Mouse (Mus musculus): ENCODE results near the gene C1qtnf9.

- TF ChIP-seq CTCF (IDR thresholded peaks at IDR 0.05; ENCODE audit: control insufficient read depth, insufficient read depth, insufficient read length): no peak
- no peak for TF ChIP-seq MAX (IDR thresholded peaks at IDR 0.05)
- no peak for TF ChIP-seq CEBPB (IDR thresholded peaks at IDR 0.05; ENCODE audit: low read depth)
- no peak for TF ChIP-seq MYOD1 (IDR thresholded peaks at IDR 0.05; ENCODE audit: control insufficient read depth, insufficient read length, low read depth)
- TF ChIP-seq USF1 (IDR thresholded peaks at IDR 0.05; ENCODE audit: low read depth): no peak
- TF ChIP-seq MYOG (IDR thresholded peaks at IDR 0.05; ENCODE audit: control insufficient read depth, extremely low read depth, insufficient read length): no peak
- TF ChIP-seq FOSL1 (IDR thresholded peaks at IDR 0.05; ENCODE audit: insufficient read depth, low read length, poor library complexity, severe bottlenecking): no peak
These were observed 24.3 kb upstream of the C1qtnf9 start for GRCm38 (mm10) chr14:60743681-60744080.

All from C2C12 (cell line).